Mouse (Mus musculus) CH12.LX (cell line): ENCODE measurements around the gene Stx8. TPM values are rescaled to one million over a fixed set of nuclear protein-coding genes. Genes with fewer than 3 reads are reported as not detected.
A peak's percentile ranks its signal among the peaks of the same experiment; 100 is the strongest.

Source experiments
- DNase-seq: peaks from one replicate; pipeline ENCODE4 v3.0.0-alpha.2; 2013; ENCODE audit errors: extremely low read depth
- H3K27ac ChIP-seq: 2 replicates; pipeline ENCODE4 v1.5.1; 2012; ENCODE audit warnings: low read depth, mild to moderate bottlenecking, control low read depth, moderate library complexity; ENCODE audit not compliant: insufficient read depth
- H3K27me3 ChIP-seq: replicated peaks from 2 replicates; pipeline ENCODE3; 2012; ENCODE audit warnings: inconsistent platforms
- H3K36me3 ChIP-seq, 2 experiments: replicated peaks in 1 of 2; 2 replicates each; pipeline versions ENCODE3 to v1.6.1; 2012; ENCODE audit warnings: inconsistent platforms in 1 of 2, low read length in 1 of 2, mild to moderate bottlenecking in 1 of 2, mixed read lengths in 1 of 2, moderate library complexity in 1 of 2; ENCODE audit not compliant: control insufficient read depth in 1 of 2, insufficient read depth in 1 of 2
- H3K4me1 ChIP-seq, 2 experiments: 2 replicates each; pipeline ENCODE4 v1.6.1; 2012; ENCODE audit warnings: inconsistent platforms in 1 of 2, moderate library complexity in 1 of 2; ENCODE audit not compliant: insufficient read depth in 2 of 2, control insufficient read depth in 1 of 2
- H3K4me2 ChIP-seq: 2 replicates; pipeline ENCODE4 v1.6.1; 2012; ENCODE audit warnings: low read depth, mild to moderate bottlenecking, control low read depth; ENCODE audit not compliant: poor library complexity, insufficient read depth, severe bottlenecking
- H3K4me3 ChIP-seq, 3 experiments: fragments of 150-350 bp in 1 of 3; sonication (generic) in 1 of 3; replicated peaks in 1 of 3; 2 replicates each; pipeline versions ENCODE3 to v1.5.1; 2011 to 2012; ENCODE audit warnings: low read depth in 2 of 3, low read length in 2 of 3, mild to moderate bottlenecking in 2 of 3, moderate library complexity in 2 of 3, control low read depth in 1 of 3, improper control_type of control experiment in 1 of 3, inconsistent platforms in 1 of 3, mixed read lengths in 1 of 3; ENCODE audit not compliant: poor library complexity in 1 of 3
- H3K79me2 ChIP-seq: replicated peaks from 2 replicates; pipeline ENCODE4 v1.6.1; 2012; ENCODE audit warnings: mild to moderate bottlenecking, moderate library complexity; ENCODE audit not compliant: control insufficient read depth, poor library complexity, insufficient read depth, severe bottlenecking; ENCODE audit errors: extremely low read depth
- H3K9ac ChIP-seq: 2 replicates; pipeline ENCODE4 v1.6.1; 2012; ENCODE audit warnings: low read depth, mild to moderate bottlenecking, control low read depth, moderate library complexity; ENCODE audit not compliant: insufficient read depth
- H3K9me3 ChIP-seq: replicated peaks from 2 replicates; pipeline ENCODE3; 2012; ENCODE audit warnings: low read length, inconsistent platforms, mixed read lengths
- BHLHE40 ChIP-seq: IDR thresholded peaks from 2 replicates; pipeline ENCODE4 v1.6.1; 2011; ENCODE audit warnings: mild to moderate bottlenecking, low read depth, low read length, improper control_type of control experiment
- CTCF ChIP-seq, 2 experiments: IDR thresholded peaks in 1 of 2; conservative IDR thresholded peaks in 1 of 2; 2 replicates each; pipeline ENCODE4 v1.5.1; 2011 to 2012; ENCODE audit warnings: low read depth in 2 of 2, low read length in 2 of 2, improper control_type of control experiment in 1 of 2, inconsistent platforms in 1 of 2, mild to moderate bottlenecking in 1 of 2, moderate library complexity in 1 of 2
- E2F4 ChIP-seq: IDR thresholded peaks from 2 replicates; pipeline ENCODE4 v1.6.1; 2011; ENCODE audit warnings: low read depth, low read length, improper control_type of control experiment; ENCODE audit not compliant: insufficient replicate concordance
- GABPA ChIP-seq: IDR thresholded peaks from 2 replicates; pipeline ENCODE4 v1.6.1; 2012; ENCODE audit warnings: low read depth, low read length, improper control_type of control experiment, inconsistent platforms; ENCODE audit not compliant: insufficient replicate concordance
- HCFC1 ChIP-seq: IDR thresholded peaks from 2 replicates; pipeline ENCODE4 v1.6.1; 2012; ENCODE audit warnings: low read depth, mild to moderate bottlenecking, inconsistent platforms, low read length, improper control_type of control experiment
- MAFK ChIP-seq: IDR thresholded peaks from 2 replicates; pipeline ENCODE4 v1.6.1; 2011; ENCODE audit warnings: low read length, improper control_type of control experiment; ENCODE audit not compliant: insufficient replicate concordance
- MEF2A ChIP-seq: IDR thresholded peaks from 2 replicates; pipeline ENCODE4 v1.6.1; 2014; ENCODE audit warnings: low read depth, mild to moderate bottlenecking, inconsistent platforms, low read length, improper control_type of control experiment, borderline replicate concordance
- MXI1 ChIP-seq: IDR thresholded peaks from 2 replicates; pipeline ENCODE4 v1.6.1; 2011; ENCODE audit warnings: mild to moderate bottlenecking, low read depth, low read length, improper control_type of control experiment
- MYC ChIP-seq: IDR thresholded peaks from 2 replicates; pipeline ENCODE4 v1.6.1; 2011; ENCODE audit warnings: low read depth, mild to moderate bottlenecking, improper control_type of control experiment, low read length
- NELFE ChIP-seq: IDR thresholded peaks from 2 replicates; pipeline ENCODE4 v1.6.1; 2011; ENCODE audit warnings: low read depth, low read length, improper control_type of control experiment
- NRF1 ChIP-seq: IDR thresholded peaks from 2 replicates; pipeline ENCODE4 v1.6.1; 2014; ENCODE audit warnings: low read depth, mild to moderate bottlenecking, inconsistent platforms, low read length, improper control_type of control experiment, moderate library complexity
- POLR2A ChIP-seq: IDR thresholded peaks from 2 replicates; pipeline ENCODE4 v1.6.1; 2011; ENCODE audit warnings: low read depth, mild to moderate bottlenecking, improper control_type of control experiment, low read length
- RAD21 ChIP-seq: IDR thresholded peaks from 2 replicates; pipeline ENCODE4 v1.6.1; 2011; ENCODE audit warnings: low read depth, mild to moderate bottlenecking, low read length, improper control_type of control experiment, moderate library complexity
- SMC3 ChIP-seq: IDR thresholded peaks from 2 replicates; pipeline ENCODE4 v1.6.1; 2011; ENCODE audit warnings: low read depth, low read length, improper control_type of control experiment
- ZKSCAN1 ChIP-seq: IDR thresholded peaks from 2 replicates; pipeline ENCODE4 v1.6.1; 2012; ENCODE audit warnings: low read depth, inconsistent platforms, low read length, improper control_type of control experiment, borderline replicate concordance
- ZMIZ1 ChIP-seq: IDR thresholded peaks from 2 replicates; pipeline ENCODE4 v1.6.1; 2012; ENCODE audit warnings: low read depth, mild to moderate bottlenecking, inconsistent platforms, low read length, improper control_type of control experiment
- dilution Hi-C: fragments of 300-500 bp; cut with MboI; formaldehyde crosslinking; loops from 2 replicates; pipeline ENCODE4 v1.14.3; 2020; ENCODE audit warnings: low sequenced_read_pairs; ENCODE audit not compliant: extremely low pct_unique_long_range_greater_than_20kb, extremely low pct_ligation_motif_present
- in situ Hi-C: fragments of 300-500 bp; cut with MboI; formaldehyde crosslinking; loops from 3 replicates; pipeline ENCODE4 v1.14.3; 2019; ENCODE audit warnings: low sequenced_read_pairs, low pct_ligation_motif_present, low pct_unique_long_range_greater_than_20kb, mixed read lengths
- polyA plus RNA-seq: library from polyadenylated mRNA; unstranded; fragments of >175 nt; gene quantifications from 2 replicates; pipeline ENCODE4 v1.2.1, GENCODE M21; 2012; ENCODE audit warnings: low read depth; ENCODE audit not compliant: insufficient read length
- total RNA-seq, 2 experiments: library from RNA; depleted of rRNA; stranded (reverse); fragments of 300-350 nt in 1 of 2; fragments of >200 nt in 1 of 2; gene quantifications; 2 replicates each; pipeline ENCODE4 v1.2.3; 2012 to 2014

Stx8 gene
- total and polyA plus RNA-seq, 3 experiments = 31.8 to 57.9 (median 35.2) TPM

GRCm38 (mm10) chr11:68222209-68222608 lies 256.2 kb downstream of the Stx8 start:
- Histone ChIP-seq H3K9ac (no peak overlapping the region), H3K36me3 (no peaks in the 10 kb centered on the region), H3K4me1 (no peaks in the 10 kb centered on the region; a peak in 1 of 4 replicates), H3K27me3 (no peaks in the 10 kb centered on the region), H3K27ac (no peak overlapping the region), H3K4me3 (no peak overlapping the region), H3K4me2 (no peak overlapping the region), H3K79me2 (no peaks in the 10 kb centered on the region), H3K9me3 (no peaks in the 10 kb centered on the region)
- in situ Hi-C loops (loop anchor here (5.0 kb wide), 1 partner anchor 180 kb away; the partner anchor contains the start of gene Ntn1), dilution Hi-C loops (no loop called here)
- TF ChIP-seq E2F4 (no peak), MAFK (no peak)
- no peak for DNase-seq

- no peaks in the 10 kb centered on the region for H3K9me3 ChIP-seq
- H3K4me2 ChIP-seq = no peak overlapping the region
- H3K79me2 ChIP-seq = no peaks in the 10 kb centered on the region
- in situ Hi-C loops (loop anchor here (5.0 kb wide), 1 partner anchor 179 kb away; the partner anchor contains the start of gene Ntn1), dilution Hi-C loops (no loop called here)
- no peak for DNase-seq
- H3K4me3 ChIP-seq = no peak overlapping the region
- no peak overlapping the region for H3K27ac ChIP-seq
- H3K36me3 ChIP-seq = no peaks in the 10 kb centered on the region
- no peak for TF ChIP-seq ZKSCAN1
- no peak for TF ChIP-seq BHLHE40
- TF ChIP-seq E2F4 = no peak
- no peak for TF ChIP-seq NRF1
- no peak for TF ChIP-seq NELFE
- peak; percentile 59 for TF ChIP-seq SMC3
- no peak for TF ChIP-seq MEF2A
- TF ChIP-seq CTCF (conservative IDR thresholded peaks at IDR 0.05 in 1 of 2, IDR thresholded peaks at IDR 0.05 in 1 of 2; ENCODE audit: low read depth in 2 of 2, low read length in 2 of 2) = peak in 1 of 2 experiments; percentile 61; a peak in 2 of 4 replicates
- no peak for TF ChIP-seq HCFC1
- TF ChIP-seq RAD21 = peak; percentile 63
- TF ChIP-seq MYC = no peak
- no peak for TF ChIP-seq GABPA
- TF ChIP-seq ZMIZ1 = no peak
- no peak for TF ChIP-seq MXI1
- no peak for TF ChIP-seq POLR2A
- TF ChIP-seq, all 38 proteins: peak for 3
- Histone ChIP-seq H3K4me1 (peaks cover 3% of the 10 kb centered on the region in 2 experiments), H3K9ac (no peak overlapping the region), H3K27me3 (no peaks in the 10 kb centered on the region)
Measured at GRCm38 (mm10) chr11:68223143-68223542, 257.1 kb downstream of the Stx8 start.
